Mouse (Mus musculus): ENCODE data around the gene Olfr459. TPM values are rescaled to one million over a fixed set of nuclear protein-coding genes. Genes with fewer than 3 reads are reported as not detected.
A peak's percentile ranks its signal among the peaks of the same experiment; 100 is the strongest.

Gene Olfr459
- total RNA-seq (2021) (not detected), polyA plus RNA-seq (2012; rRNA removed) (not detected in 2 replicates)
- long read RNA-seq: 0 reads

DNA sequence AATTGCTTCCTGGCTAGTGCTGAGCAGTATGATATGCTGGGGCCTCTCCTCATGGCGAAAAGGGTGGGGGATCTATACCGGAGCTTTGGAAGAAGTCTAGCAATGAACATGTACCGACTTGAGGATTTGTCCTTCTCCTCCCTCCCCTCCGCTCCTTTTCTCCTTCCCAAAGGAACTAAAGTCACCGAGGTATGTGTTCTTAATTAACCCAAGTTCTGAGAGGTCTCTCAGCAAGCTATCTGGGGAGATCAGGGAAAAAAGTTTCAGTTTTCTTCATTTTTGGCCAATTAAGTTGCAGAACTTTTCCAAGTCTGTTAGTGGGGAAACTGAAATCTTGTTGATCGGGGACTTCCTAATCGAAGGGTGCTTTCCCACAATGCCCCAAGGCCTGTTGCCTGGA, at the start of gene Olfr459:
TSS of gene Olfr459 (minus strand) at position 101 of the 400 bp plus-strand sequence.
- DNase-seq: no peak

DNA sequence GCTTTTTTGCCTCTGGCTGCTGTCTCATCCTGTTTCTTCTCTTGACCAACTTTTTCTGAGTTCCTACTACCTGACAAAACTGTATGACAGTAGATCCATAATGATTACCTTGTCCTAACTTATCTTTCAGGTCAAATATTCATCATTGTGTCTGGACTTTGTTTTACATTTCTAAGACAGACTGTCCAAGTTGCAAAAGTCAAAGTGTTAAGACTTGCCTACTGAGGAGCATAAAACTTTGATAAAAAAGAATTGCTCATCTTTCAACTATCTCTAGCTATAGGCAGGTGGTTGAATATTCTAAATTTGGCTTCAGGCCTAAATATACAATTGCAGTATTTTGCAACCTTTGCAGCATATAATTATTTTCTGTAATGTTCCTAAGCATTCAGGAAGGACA, 49.1 kb upstream of the Olfr459 start:
- no peak for DNase-seq

GRCm38 (mm10) chr6:41786700-41787099, 11.7 kb upstream of the Olfr459 start:
- no peak for DNase-seq

DNA sequence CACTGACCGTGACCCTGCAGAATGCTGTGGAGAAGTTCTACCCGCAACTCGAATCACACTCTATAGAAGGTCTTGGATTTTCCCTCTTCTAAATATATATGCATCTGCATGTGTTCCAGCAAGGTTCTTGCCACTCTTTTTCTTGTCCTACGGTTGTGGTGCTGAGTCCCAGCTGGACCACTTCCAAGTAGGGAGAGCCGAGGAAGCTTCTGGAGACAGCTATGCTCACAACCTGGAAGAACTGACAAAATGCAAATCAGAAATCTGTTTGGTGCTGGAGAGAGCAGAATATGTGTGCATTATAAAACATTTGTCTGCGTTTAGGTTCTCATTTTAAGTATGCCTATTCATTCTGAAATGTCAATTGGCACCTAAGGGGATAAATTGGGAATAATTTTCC, 744 bp upstream of the Olfr459 start:
- no peak for DNase-seq

DNA sequence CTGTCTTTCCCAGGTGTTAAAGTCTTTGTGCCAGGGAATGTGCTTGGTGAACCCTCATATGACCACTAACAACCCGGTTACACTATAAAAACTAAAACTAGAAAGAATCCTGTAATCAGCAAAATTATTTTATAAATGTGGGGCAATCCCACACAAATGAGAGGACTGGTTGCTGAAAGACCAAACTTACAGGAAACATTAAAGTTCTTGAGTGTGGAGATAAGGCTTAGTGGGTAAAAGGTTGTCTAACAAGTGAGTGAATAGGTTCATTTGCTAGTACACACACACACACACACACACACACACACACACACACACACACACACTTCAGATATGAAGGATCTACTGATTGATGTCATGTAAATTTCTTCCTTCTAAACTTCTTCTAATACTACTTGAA, 5.1 kb downstream of the Olfr459 start:
- no peak for DNase-seq

- DNase-seq: no peak
Measured at GRCm38 (mm10) chr6:41764306-41764705, 10.7 kb downstream of the Olfr459 start.

DNA sequence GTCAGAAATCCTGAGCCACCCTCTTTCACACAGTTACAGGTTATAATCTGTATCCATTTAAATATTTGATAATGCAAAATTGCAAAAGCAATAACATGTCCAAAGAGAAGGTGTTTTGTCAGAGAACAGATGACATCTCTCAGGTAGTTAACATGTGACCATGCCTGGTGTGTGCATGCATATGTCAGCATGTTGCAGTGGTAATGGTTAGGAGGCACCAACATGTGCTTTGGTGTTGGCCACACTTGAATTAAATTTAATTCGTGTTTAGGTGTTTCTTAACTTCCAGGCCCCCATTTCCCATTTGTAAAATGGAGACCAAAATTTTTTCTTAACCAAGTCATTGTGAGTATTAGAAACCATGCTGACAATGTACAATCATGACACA, 12.6 kb downstream of the Olfr459 start:
- no peak for DNase-seq

DNA sequence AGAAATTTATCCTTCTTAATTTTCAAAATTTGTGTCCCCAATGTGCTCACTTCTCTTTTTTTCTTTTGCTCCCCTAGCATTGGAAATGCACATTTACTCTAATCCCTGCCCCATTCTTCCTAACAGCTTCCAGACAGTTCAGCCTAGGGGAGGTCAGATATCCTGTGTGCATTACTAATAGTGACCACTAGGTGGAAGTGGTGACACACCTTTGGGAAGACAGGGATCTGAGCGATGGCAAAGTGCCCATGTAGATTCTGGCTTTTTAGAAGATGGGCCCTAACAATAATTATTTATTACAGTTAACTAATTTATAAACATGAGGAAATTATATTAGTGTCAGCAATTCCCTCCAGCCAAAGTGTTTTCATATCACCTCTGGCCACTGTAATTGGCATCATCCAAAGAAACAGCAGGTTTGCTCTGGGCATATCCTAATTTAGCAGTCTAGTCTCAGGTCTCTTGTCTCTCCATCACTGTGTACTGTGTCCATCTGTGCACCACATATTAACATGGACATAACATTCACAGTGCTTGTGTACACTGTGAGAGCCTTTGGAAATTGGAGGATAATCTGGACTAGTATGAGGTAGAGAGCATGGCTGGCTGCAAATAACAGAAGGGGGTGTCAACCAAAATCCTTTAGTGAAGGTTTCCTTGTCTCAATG, 13.1 kb downstream of the Olfr459 start:
- peak; percentile 55 for DNase-seq

GRCm38 (mm10) chr6:41759618-41760017, 15.4 kb downstream of the Olfr459 start:
- no peak for DNase-seq

DNA sequence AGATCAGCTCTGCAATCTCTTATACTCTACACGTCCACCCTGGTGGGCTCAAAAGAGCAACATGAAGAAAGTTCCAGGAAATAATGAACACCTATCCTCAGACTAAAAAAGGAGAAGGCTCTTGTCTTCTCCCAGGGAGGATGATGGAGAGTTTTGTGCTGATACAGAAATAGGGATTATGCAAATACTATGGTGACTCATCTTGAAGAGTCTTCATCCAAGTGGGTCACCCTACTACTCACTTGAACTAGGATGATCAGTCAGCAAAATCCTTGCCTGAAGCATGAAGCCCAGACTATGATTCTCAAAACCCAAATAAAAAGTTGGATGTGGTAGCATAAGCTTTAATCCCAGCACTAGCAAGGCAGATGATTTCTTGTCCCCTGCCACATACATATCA, 16.6 kb downstream of the Olfr459 start:
- no peak for DNase-seq

GRCm38 (mm10) chr6:41757199-41757598, 17.8 kb downstream of the Olfr459 start:
- DNase-seq: no peak

DNA sequence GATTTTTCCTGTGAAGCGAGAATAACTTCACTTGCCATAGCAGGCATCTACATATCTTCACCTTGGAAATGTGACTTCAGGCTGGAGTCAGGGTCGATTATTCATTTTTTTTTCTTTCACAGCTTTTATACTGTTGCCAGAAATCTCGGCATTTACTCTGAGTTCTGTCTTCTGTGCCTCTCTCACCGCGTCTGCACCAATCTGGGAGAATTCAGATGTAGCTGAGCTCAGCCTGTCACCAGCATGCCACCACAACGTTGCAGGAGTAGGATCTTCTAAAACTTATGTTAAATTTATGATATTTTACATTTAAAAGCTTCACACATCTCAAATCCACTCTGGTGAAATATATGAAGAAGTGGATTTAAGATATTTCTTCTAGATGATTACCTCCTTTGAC, 20.4 kb downstream of the Olfr459 start:
- no peak for DNase-seq

DNA sequence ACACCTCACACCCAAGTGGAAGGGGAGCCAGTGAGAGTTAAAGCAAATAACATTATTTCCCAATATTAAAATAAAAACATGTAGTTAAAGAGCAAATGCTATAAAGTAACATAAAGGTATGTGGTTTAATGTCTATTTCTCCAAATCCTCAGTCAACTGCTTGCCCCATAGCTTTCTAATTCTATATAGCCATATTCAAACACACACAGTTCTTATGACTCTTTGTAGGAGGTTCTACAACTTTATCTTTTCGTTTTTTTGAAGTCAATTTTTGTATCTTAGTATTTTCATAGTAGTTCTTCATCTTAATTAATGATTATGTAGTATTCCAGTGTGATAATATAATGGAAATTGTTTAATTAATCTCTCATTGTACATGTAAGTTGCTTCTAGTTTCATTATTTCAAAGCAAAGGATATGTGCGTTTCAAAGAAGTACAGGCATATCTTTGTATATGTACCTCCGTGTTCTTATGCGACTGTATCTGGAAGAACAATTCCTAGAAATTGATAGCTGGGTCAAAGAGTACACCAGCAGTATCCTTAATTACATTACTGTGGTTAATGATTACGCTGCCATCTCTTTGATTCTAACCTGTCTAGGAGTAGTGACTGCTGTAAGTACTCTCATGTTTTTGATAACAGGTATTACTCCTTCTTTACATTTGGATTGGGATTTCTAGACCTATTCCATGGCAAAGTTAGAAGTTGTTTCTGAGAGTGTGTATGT, 30.1 kb downstream of the Olfr459 start:
- DNase-seq: no peak

- DNase-seq: no peak
Measured at GRCm38 (mm10) chr6:41741101-41741500, 33.9 kb downstream of the Olfr459 start.

GRCm38 (mm10) chr6:41734719-41735470, 40.1 kb downstream of the Olfr459 start:
- DNase-seq: no peak

- no peak for DNase-seq
Measured at GRCm38 (mm10) chr6:41727989-41728609, 46.9 kb downstream of the Olfr459 start.

GRCm38 (mm10) chr6:41721430-41721829, 53.5 kb downstream of the Olfr459 start:
- no peak for DNase-seq

Other genes starting within 250 kb of the Olfr459 start
- gene Ephb6, start 169.7 kb downstream of the Olfr459 start, total RNA-seq (2021): 10 to 100 TPM in 1 of 2 experiments, 1 to 10 TPM in 1; 7.6 to 12.1 TPM
- 21.1 and 26.7 TPM in 2 replicates for gene Ephb6, start 169.7 kb downstream of the Olfr459 start, polyA plus RNA-seq (2012; rRNA removed)
- gene Trpv6, start 138.8 kb downstream of the Olfr459 start, total RNA-seq (2021): not detected
- not detected in 2 replicates for gene Trpv6, start 138.8 kb downstream of the Olfr459 start, polyA plus RNA-seq (2012; rRNA removed)
- gene Trpv5, start 94.4 kb downstream of the Olfr459 start, total RNA-seq (2021): not detected
- gene Trpv5, start 94.4 kb downstream of the Olfr459 start, polyA plus RNA-seq (2012; rRNA removed): not detected in 2 replicates
- not detected for gene Llcfc1, start 90.7 kb downstream of the Olfr459 start, total RNA-seq (2021)
- gene Llcfc1, start 90.7 kb downstream of the Olfr459 start, polyA plus RNA-seq (2012; rRNA removed): not detected in 2 replicates
- under 1 TPM in 1 of 2 experiments, not detected in 1; 0.32 TPM for gene Kel, start 70.8 kb downstream of the Olfr459 start, total RNA-seq (2021)
- gene Kel, start 70.8 kb downstream of the Olfr459 start, polyA plus RNA-seq (2012; rRNA removed): not detected in 2 replicates
- not detected for gene Pip, start 72.4 kb upstream of the Olfr459 start, total RNA-seq (2021)
- not detected in 2 replicates for gene Pip, start 72.4 kb upstream of the Olfr459 start, polyA plus RNA-seq (2012; rRNA removed)
- gene Sval2, start 77.8 kb upstream of the Olfr459 start, total RNA-seq (2021): not detected
- not detected in 2 replicates for gene Sval2, start 77.8 kb upstream of the Olfr459 start, polyA plus RNA-seq (2012; rRNA removed)
- gene Sval1, start 176.5 kb upstream of the Olfr459 start, total RNA-seq (2021): not detected
- not detected in 2 replicates for gene Sval1, start 176.5 kb upstream of the Olfr459 start, polyA plus RNA-seq (2012; rRNA removed)
- not detected for gene Sval3, start 193.0 kb upstream of the Olfr459 start, total RNA-seq (2021)
- gene Sval3, start 193.0 kb upstream of the Olfr459 start, polyA plus RNA-seq (2012; rRNA removed): not detected in 2 replicates

All from adrenal gland, adult 2 months (tissue).